Mouse (Mus musculus): ENCODE results near the gene Rpl3. TPM values are rescaled to one million over a fixed set of nuclear protein-coding genes. Genes with fewer than 3 reads are reported as not detected.
"Not testable (repeated sequence)": the region's sequence is repeated elsewhere in the genome, so short reads cannot be mapped to it uniquely, and the experiment has no call there.

The Rpl3 gene
- polyA plus RNA-seq, 1 experiment, result not detected

- TF ChIP-seq POLR2A (IDR thresholded peaks at IDR 0.05; ENCODE audit: insufficient read depth, low read depth, low read length) (peak; percentile 90), CTCF (IDR thresholded peaks at IDR 0.05; ENCODE audit: insufficient read depth, low read depth, low read length) (peak; percentile 79)
- Histone ChIP-seq H3K27ac (ENCODE audit: insufficient read depth, low read depth, low read length) (peak within 1 kb of the TSS; percentile 100), H3K4me3 (ENCODE audit: insufficient read depth, low read depth, low read length) (peak within 1 kb of the TSS; percentile 96), H3K4me1 (ENCODE audit: control insufficient read depth, insufficient read depth, low read length) (peaks cover 23% of the 10 kb centered on the region)
- under 1% methylated on average over 59 of the region's 59 CpGs for WGBS
Observed at GRCm38 (mm10) chr15:80132993-80133586, 41.4 kb upstream of the Rpl3 start, which contains the start of gene Tab1. TSS of gene Tab1 (plus strand) at chr15:80133127.

- 75% methylated on average over 9 of the region's 9 CpGs for WGBS
- no peak overlapping the region for H3K27ac ChIP-seq (ENCODE audit: insufficient read depth, low read depth, low read length)
- H3K4me1 ChIP-seq (ENCODE audit: control insufficient read depth, insufficient read depth, low read length), result peaks cover 17% of the 10 kb centered on the region
- no peak for TF ChIP-seq CTCF (IDR thresholded peaks at IDR 0.05; ENCODE audit: insufficient read depth, low read depth, low read length)
- TF ChIP-seq POLR2A (IDR thresholded peaks at IDR 0.05; ENCODE audit: insufficient read depth, low read depth, low read length), result no peak
- H3K4me3 ChIP-seq (ENCODE audit: insufficient read depth, low read depth, low read length), result no peak overlapping the region
Observed at GRCm38 (mm10) chr15:80132452-80132851, 40.8 kb upstream of the Rpl3 start.

GRCm38 (mm10) chr15:80131421-80131820 lies 39.8 kb upstream of the Rpl3 start:
- Histone ChIP-seq H3K27ac (ENCODE audit: insufficient read depth, low read depth, low read length) (no peak overlapping the region), H3K4me3 (ENCODE audit: insufficient read depth, low read depth, low read length) (no peak overlapping the region), H3K4me1 (ENCODE audit: control insufficient read depth, insufficient read depth, low read length) (peaks cover 12% of the 10 kb centered on the region)
- no peak for TF ChIP-seq POLR2A (IDR thresholded peaks at IDR 0.05; ENCODE audit: insufficient read depth, low read depth, low read length)
- TF ChIP-seq CTCF (IDR thresholded peaks at IDR 0.05; ENCODE audit: insufficient read depth, low read depth, low read length), result no peak
- 65% methylated on average over 6 of the region's 6 CpGs for WGBS

DNA sequence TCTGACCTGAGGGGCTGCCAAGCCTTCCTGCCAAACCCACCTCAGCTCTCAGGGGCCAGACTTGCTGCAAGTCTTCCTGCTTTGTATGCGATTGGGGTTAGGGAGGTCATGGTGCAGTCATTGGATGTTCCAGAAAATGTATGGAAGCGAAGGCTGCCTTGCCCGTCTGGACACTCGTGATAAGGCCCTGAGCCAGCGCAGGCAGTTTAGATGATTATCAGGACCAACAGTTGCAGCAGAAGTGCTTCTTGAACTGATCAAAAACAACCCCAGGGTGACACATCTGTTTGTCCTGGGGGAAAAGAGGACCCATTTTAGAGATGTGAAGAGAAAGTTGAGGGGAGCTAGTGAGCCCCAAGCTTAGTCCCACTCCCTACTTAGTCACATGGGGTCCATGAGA lies 39.0 kb upstream of the Rpl3 start:
- WGBS, result 95% methylated on average over 5 of the region's 5 CpGs
- TF ChIP-seq CTCF (IDR thresholded peaks at IDR 0.05; ENCODE audit: insufficient read depth, low read depth, low read length), result no peak
- TF ChIP-seq POLR2A (IDR thresholded peaks at IDR 0.05; ENCODE audit: insufficient read depth, low read depth, low read length), result no peak
- no peak overlapping the region for H3K4me3 ChIP-seq (ENCODE audit: insufficient read depth, low read depth, low read length)
- H3K27ac ChIP-seq (ENCODE audit: insufficient read depth, low read depth, low read length), result no peak overlapping the region
- H3K4me1 ChIP-seq (ENCODE audit: control insufficient read depth, insufficient read depth, low read length), result peaks cover 10% of the 10 kb centered on the region

GRCm38 (mm10) chr15:80129982-80130381 lies 38.3 kb upstream of the Rpl3 start:
- peaks cover 10% of the 10 kb centered on the region for H3K4me1 ChIP-seq (ENCODE audit: control insufficient read depth, insufficient read depth, low read length)
- no peak overlapping the region for H3K4me3 ChIP-seq (ENCODE audit: insufficient read depth, low read depth, low read length)
- TF ChIP-seq CTCF (IDR thresholded peaks at IDR 0.05; ENCODE audit: insufficient read depth, low read depth, low read length), result no peak
- no peak for TF ChIP-seq POLR2A (IDR thresholded peaks at IDR 0.05; ENCODE audit: insufficient read depth, low read depth, low read length)
- 85% methylated on average over 6 of the region's 6 CpGs for WGBS
- H3K27ac ChIP-seq (ENCODE audit: insufficient read depth, low read depth, low read length), result no peak overlapping the region

- TF ChIP-seq CTCF (IDR thresholded peaks at IDR 0.05; ENCODE audit: insufficient read depth, low read depth, low read length) (no peak), POLR2A (IDR thresholded peaks at IDR 0.05; ENCODE audit: insufficient read depth, low read depth, low read length) (no peak)
- 69% methylated on average over 1 of the region's 1 CpGs for WGBS
- Histone ChIP-seq H3K4me3 (ENCODE audit: insufficient read depth, low read depth, low read length) (no peak overlapping the region), H3K4me1 (ENCODE audit: control insufficient read depth, insufficient read depth, low read length) (no peaks in the 10 kb centered on the region), H3K27ac (ENCODE audit: insufficient read depth, low read depth, low read length) (no peak overlapping the region)
Observed at GRCm38 (mm10) chr15:80127191-80127590, 35.5 kb upstream of the Rpl3 start.

DNA sequence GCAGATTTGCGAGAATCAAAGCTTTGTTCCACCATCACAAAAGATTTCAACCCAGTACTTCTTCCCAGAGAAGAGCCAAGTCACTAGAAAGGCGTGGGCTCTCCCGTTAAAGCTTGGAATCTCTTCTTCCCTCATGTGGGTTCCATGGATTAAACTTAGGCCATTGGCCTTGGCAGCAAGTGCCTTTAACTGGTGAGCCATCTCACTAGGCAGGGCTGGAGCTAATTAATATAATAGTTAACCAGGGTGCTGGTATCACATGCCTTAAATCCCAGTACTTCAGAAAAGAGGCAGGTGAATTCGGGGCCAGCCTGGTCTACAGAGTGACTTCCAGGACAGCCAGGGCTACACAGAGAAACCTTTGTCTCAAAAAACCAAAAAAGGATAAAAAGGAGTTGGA lies 33.0 kb upstream of the Rpl3 start:
- WGBS, result 79% methylated on average over 4 of the region's 4 CpGs
- H3K4me3 ChIP-seq (ENCODE audit: insufficient read depth, low read depth, low read length), result no peak overlapping the region
- TF ChIP-seq CTCF (IDR thresholded peaks at IDR 0.05; ENCODE audit: insufficient read depth, low read depth, low read length) (no peak), POLR2A (IDR thresholded peaks at IDR 0.05; ENCODE audit: insufficient read depth, low read depth, low read length) (no peak)
- no peaks in the 10 kb centered on the region for H3K4me1 ChIP-seq (ENCODE audit: control insufficient read depth, insufficient read depth, low read length)
- no peak overlapping the region for H3K27ac ChIP-seq (ENCODE audit: insufficient read depth, low read depth, low read length)

DNA sequence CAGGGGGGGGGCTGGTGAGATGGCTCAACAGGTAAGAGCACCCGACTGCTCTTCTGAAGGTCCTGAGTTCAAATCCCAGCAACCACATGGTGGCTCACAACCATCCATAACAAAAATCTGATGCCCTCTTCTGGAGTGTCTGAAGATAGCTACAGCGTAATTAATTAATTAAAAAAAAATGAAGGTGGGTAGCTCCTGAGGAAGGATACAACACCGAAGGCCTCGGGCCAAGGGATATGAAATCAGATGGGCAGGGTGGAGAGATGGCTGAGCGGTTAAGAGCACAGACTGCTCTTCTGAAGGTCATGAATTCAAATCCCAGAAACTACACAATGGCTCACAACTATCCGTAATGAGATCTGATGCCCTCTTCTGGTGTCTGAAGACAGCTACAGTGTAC lies 30.8 kb upstream of the Rpl3 start:
- H3K4me1 ChIP-seq (ENCODE audit: control insufficient read depth, insufficient read depth, low read length); H3K4me3 ChIP-seq (ENCODE audit: insufficient read depth, low read depth, low read length); H3K27ac ChIP-seq (ENCODE audit: insufficient read depth, low read depth, low read length): not testable (repeated sequence)
- WGBS, result 95% methylated on average over 6 of the region's 6 CpGs

- TF ChIP-seq POLR2A (IDR thresholded peaks at IDR 0.05; ENCODE audit: insufficient read depth, low read depth, low read length) (no peak), CTCF (IDR thresholded peaks at IDR 0.05; ENCODE audit: insufficient read depth, low read depth, low read length) (no peak)
- H3K4me1 ChIP-seq (ENCODE audit: control insufficient read depth, insufficient read depth, low read length), result no peaks in the 10 kb centered on the region
- no peak overlapping the region for H3K27ac ChIP-seq (ENCODE audit: insufficient read depth, low read depth, low read length)
- H3K4me3 ChIP-seq (ENCODE audit: insufficient read depth, low read depth, low read length), result no peak overlapping the region
- 92% methylated on average over 9 of the region's 9 CpGs for WGBS
Observed at GRCm38 (mm10) chr15:80121721-80122325, 30.2 kb upstream of the Rpl3 start.
